Mouse (Mus musculus) stomach, postnatal 0 days (tissue): ENCODE measurements around the gene Stx19.

Source experiments
- CTCF ChIP-seq: IDR thresholded peaks from 2 replicates; pipeline ENCODE4 v1.5.1; 2016; ENCODE audit warnings: antibody characterized with exemption, low read depth, mild to moderate bottlenecking, moderate library complexity
- EP300 ChIP-seq: optimal IDR thresholded peaks from 2 replicates; pipeline ENCODE3; 2016; ENCODE audit warnings: antibody characterized with exemption

- TF ChIP-seq CTCF (no peak), EP300 (no peak)
These were observed 58.2 kb downstream of the Stx19 start for GRCm38 (mm10) chr16:62872688-62873117.
